Mouse (Mus musculus) bone marrow, adult 2 months (tissue): Measurements from ENCODE around the gene Zfp955a.

Experiments used
- CTCF ChIP-seq: fragments of 200-500 bp; IDR thresholded peaks from 2 replicates; pipeline ENCODE4 v1.5.1; 2011; ENCODE audit warnings: low read length, control low read depth; ENCODE audit not compliant: control insufficient read depth, insufficient read depth
- POLR2A ChIP-seq: fragments of 200-500 bp; IDR thresholded peaks from 2 replicates; pipeline ENCODE4 v1.6.1; 2011; ENCODE audit warnings: low read depth, mild to moderate bottlenecking, control low read depth, low read length, borderline replicate concordance; ENCODE audit not compliant: control insufficient read depth

- TF ChIP-seq CTCF (no peak), POLR2A (no peak)
Observed at GRCm38 (mm10) chr17:33264376-33264775, 9.4 kb upstream of the Zfp955a start, which contains the start of gene Olfr63.
